Mouse (Mus musculus): ENCODE measurements around the gene Gm20388.

GRCm38 (mm10) chr8:123345135-123345534 lies 3434.5 kb downstream of the Gm20388 start:
- no peak for TF ChIP-seq CTCF (IDR thresholded peaks at IDR 0.05; ENCODE audit: low read depth, low read length)
- TF ChIP-seq GATA1 (IDR thresholded peaks at IDR 0.05; ENCODE audit: borderline replicate concordance, low read length): no peak

Measured in G1E (cell line).